Mouse (Mus musculus) cerebellum, adult 11-12 months (tissue): ENCODE data around the gene Wdr26.
A peak's percentile ranks its signal among the peaks of the same experiment; 100 is the strongest.

Experiments
- DNase-seq: peaks from one replicate; pipeline ENCODE4 v3.0.0; 2022

Wdr26 gene

DNA sequence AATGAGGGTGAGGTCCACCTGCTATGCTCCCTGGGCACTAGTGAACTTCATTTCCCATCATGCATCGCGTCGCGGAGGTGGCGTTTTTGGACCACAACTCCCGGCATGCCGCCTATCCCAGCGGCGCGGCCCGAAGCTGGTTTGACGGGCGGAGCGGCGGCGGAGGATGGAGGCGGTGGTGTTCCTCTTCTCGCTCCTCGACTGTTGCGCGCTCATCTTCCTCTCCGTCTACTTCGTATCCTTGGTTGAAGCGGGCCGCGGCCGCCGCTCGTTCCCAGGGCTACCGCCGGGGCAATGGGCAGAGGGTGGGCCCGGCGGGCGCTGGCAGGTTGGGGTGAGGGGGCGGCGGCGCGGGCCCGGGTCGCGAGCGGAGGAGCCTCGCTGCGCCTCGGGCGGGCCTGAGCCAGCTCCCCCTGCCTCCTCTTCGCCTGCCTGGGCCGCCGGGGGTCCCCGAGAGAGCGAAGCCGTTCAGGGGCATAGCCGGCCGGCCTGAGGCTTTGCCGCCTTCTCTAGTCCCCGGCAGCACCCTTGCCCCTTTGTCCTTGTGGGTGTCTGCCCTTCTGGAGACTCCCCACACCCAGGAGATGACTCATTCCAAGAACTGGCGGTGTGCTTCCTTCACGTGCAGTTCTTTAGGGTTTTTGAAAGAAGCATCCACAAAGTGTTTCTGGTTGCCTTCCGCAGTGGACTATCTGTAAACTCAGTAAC, 60.8 kb downstream of the Wdr26 start:
- DNase-seq = peak; percentile 89

DNA sequence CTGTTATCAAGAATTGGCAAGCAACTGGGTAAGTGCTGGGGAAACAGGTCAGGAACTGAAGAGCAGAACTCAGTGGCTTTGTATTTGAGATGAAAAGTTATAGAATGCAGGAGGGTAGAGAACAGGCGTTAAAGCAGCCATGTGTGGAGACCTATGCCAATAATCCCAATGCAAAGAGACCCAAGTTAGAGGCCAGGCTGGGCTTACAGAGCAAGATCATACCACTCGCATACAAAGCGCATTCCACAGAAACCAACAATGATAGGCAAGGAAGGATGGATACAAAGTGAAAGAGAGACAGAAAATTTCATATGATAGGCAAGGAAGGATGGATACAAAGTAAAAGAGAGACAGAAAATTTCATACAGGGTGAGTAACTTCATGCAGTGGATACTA, 61.4 kb downstream of the Wdr26 start:
- no peak for DNase-seq

DNA sequence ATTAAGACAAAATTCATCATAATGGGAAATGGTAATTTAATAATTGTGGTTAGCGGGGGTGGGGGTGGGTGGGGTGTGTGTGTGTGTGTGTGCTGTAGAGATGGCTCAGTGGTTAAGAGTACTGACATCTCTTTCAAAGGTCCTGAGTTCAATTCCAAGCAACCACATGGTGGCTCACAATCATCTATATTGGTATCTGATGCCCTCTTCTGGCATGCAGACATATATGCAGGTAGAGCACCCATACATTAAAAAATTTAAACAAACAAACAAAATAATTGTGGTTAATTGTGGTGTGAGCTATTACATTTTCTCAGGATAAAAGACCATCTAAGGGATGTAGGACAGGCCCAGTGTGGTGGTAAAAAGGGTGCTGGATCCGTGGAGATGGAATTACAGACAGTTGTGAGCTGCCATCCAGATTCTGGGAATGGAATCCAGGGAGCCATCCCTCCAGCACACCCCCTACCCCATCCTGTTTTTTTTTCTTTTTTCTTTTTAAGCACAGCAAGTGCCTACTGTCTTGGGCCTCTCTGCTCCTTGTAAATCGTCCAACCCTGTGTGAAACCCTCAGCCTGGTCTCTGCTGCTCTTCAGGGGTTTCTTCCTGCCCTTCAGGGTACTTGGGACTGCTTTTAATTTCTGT, 62.3 kb downstream of the Wdr26 start:
- DNase-seq = no peak

DNA sequence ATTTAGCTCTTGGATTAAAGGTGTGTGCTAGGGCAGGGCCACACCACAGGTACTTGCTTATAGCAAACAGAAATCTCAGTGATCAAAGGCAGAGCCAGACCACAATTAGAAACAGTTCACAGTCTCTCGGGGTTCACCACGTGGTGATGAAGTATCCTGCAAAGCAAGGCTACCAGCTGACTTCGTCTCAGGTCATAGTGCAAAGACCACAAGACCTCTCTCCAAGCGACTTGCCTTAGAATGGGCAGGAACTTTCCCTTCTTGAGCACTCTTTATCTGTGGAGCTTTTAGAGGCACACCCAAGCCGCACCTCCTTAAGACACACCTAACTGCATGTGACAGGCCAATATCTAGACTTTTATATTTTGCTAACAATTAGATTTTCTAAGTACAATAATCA, 63.3 kb downstream of the Wdr26 start:
- DNase-seq = no peak

DNA sequence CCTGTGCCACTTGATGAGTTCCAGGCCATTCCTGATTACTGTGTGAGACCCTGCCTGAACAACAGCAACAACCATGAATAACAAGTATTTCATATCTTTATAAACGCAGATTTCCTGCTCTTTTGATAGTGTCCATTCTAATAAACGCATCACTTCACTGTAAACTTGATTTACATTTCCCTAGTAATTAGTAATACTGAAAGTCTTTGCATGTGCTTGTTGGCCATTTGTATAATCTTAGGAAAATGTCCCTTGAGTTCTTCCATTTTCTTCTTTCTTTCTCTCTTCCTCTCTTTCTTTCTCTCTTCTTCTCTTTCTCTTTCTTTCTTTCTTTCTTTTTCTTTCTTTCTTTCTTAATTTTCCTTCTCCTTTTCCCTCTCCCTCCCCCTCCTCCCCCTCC, 65.6 kb downstream of the Wdr26 start:
- DNase-seq = no peak

DNA sequence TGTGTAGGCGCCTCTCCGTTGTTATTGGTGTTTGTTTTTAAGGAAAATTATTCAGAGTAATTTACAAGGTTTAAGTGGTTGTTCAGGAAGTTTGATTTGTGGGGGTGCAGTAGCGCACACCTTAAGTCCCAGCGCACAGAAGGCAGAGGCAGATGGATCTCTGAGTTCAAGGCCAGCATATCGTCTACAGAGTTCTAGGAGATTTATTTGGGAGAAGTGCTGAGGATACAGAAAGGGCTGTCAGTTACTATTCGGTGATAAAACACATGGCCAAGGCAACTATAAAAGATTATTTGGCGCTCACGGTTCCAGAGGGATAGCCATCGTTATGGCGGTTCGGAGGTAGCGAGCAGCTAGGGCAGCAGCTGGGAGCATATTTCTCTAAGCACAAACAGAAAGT, 66.8 kb downstream of the Wdr26 start:
- no peak for DNase-seq

DNA sequence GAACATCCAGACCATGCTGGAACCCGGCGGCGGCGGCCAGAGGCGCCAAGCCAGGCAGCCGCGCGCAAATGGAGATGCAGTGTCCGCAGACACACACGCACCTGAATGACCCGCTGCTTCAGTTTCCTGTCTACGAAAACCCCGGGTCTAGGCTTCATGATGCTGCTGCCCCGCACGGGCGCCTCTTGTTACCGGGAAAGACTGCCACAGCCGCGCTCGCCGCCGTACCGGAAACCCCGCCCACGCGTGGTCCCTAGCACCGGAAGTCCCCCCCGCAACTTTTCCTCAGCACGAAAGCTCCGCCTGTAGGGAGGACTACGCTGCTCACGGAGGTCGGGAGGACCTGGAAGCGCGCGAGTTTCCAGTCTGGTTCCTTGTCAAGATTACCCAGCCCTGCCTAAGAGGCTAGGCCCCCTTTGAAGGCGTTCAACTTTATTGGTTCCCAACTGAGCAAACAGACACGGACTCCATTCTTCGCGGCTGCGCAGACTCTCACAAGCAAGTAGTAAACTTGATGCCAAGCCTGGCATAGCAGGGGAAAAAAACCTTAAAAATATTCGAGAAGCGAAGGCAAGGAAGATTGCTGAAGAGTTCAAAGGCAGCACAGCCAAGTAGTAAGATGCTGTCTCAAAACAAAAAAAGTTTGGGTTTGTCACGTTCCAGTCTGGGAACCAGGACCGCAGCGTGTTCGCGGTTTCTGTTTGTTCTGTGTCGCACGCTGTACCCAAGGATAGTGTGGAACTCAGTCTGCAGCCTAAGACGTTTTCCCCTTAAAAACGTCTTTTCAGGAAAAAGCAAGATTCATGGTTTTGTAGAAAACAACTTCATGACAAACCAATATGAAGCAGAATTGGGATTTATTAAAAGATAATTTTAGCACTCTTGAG, 67.6 kb downstream of the Wdr26 start, which contains the start of the genes Nvl and Cnih4:
Gene Nvl, minus strand, starts transcription at position 255 of the 887 bp plus-strand sequence.
Gene Cnih4, plus strand, starts transcription at position 744 of the 887 bp plus-strand sequence.
- peak; percentile 91 for DNase-seq

DNA sequence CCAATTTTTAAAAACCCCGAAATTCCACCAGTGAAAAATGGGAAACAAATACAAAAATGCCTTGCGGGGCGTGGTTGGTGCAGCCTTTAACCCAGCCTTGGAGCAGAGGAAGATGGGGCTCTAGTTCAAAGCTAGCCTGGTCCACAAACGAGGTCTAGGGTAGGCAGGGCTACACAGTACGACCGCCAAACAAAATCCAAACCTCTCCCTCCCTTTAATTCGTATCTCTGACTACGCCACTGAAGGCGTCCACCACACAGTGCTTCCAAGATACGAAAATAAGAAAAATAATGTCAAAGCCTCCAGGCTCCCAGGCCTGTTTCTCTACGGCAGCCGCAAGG, 68.2 kb downstream of the Wdr26 start:
- no peak for DNase-seq

DNA sequence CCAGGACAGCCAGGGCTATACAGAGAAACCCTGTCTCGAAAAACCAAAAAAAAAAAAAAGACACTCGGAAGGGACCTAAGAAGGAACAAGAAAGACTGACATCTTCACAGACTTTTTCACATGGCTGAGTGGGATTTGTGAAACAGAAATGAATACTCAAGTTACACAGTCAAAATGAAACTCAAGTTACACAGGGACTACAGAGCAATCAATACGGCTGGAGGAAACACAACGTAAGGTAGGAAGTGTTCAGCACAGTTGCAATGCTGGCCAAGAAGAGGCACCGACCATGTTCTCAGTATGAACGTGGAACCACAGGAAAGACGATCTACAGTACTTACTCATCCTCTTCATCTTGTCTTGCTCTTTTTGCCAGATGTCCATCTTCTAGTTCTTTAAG, 73.1 kb downstream of the Wdr26 start:
- DNase-seq = no peak

DNA sequence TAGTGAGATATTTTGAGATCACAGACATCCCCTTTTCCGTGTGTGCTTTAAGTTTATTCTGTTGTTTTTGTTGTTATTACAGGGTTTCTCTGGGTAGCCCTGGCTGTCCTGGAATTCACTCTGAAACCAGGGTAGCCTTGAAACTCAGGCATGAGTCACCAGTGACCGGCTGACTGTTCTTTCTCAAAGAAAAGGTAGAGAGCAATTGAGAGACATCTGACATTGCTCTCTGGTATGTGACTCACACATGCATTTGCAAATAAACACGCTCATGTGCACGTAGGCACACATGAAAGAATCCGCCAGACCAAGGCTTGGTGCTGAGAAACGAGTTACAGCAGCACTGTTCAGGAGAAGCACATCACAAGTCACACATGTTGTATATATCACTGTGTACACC, 79.9 kb downstream of the Wdr26 start:
- no peak for DNase-seq

DNA sequence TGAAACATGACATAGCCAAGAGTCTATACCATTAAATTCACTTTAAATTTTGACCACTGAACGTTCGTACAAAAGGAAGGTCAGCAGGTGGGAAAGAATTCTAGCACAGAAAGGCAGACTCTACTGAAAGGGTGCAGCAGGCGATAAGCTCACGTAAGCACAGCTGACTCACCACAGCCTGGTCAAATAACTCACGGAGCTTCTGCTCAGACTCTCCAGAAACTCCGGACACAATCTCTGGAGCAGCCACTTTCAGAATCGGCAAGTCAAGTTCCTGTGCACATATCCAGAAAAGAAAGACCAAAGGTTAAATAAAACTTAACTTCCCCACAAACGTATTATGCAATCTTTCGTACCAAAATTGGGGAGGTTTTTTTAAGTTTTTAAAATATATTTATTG, 85.0 kb downstream of the Wdr26 start:
- DNase-seq = no peak

DNA sequence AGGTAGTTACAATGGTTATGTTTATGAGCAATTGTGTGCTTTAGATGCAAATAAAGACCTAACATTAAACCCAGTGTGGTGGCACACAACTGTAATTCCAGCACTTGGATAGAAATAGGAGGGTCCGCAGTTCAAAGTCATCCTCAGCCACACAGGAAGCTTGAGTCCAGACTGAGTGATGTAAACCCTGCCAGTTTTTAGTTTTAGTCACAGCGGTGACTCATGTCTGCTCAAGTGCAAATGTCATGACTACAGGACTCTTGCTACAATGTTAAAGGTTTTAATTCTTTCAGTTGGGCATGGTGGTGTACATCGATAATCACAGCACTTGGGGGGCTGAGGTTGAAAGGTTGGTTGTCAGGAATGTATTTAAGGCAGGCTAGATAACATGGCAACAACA, 85.9 kb downstream of the Wdr26 start:
- DNase-seq = no peak

DNA sequence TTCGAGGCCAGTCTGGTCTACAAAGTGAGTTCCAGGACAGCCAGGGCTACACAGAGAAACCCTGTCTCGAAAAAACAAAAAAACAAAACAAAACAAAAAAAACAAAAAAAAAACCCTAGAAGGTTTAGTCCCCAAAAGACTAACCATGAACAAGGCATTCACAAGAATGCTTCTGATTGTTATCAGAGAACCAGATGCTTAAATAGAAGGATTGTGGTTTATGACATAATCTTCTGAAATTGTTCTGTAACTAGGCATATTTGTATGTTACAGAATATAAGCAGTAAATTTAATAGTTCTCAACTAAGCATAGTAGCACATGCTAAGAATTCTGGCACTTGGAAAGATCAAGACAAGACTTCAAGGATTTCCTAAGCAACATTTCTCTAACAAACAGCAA, 87.7 kb downstream of the Wdr26 start:
- no peak for DNase-seq
